Mouse (Mus musculus) urinary bladder, postnatal 4 days (tissue): ENCODE measurements around the gene Shox2.

Source experiments
- DNase-seq, 2 experiments: peaks; one replicate each; pipeline ENCODE4 v3.0.0; 2021 to 2022; ENCODE audit warnings: low spot score in 2 of 2

The Shox2 gene

GRCm38 (mm10) chr3:66981706-66982105 is at the start of gene Shox2:
Gene Shox2, minus strand, starts transcription at chr3:66981771.
- DNase-seq: no peak

GRCm38 (mm10) chr3:66996820-66997219 is 15.2 kb upstream of the Shox2 start:
- DNase-seq: no peak

GRCm38 (mm10) chr3:66986287-66986560 is 4.7 kb upstream of the Shox2 start:
- DNase-seq: no peak

GRCm38 (mm10) chr3:66985539-66986286 is 4.1 kb upstream of the Shox2 start:
- DNase-seq: peak; percentile 73 to 74

GRCm38 (mm10) chr3:66983481-66983880 is 1.9 kb upstream of the Shox2 start:
- DNase-seq: no peak

GRCm38 (mm10) chr3:66982181-66982911 is 775 bp upstream of the Shox2 start:
- DNase-seq: no peak

- DNase-seq: no peak
Measured at GRCm38 (mm10) chr3:66981101-66981661, 390 bp downstream of the Shox2 start, which contains the start of gene Rsrc1. Gene Rsrc1, plus strand, starts transcription at chr3:66981390.

GRCm38 (mm10) chr3:66980111-66980975 is 1.2 kb downstream of the Shox2 start:
- no peak for DNase-seq

GRCm38 (mm10) chr3:66979491-66979890 is 2.1 kb downstream of the Shox2 start:
- no peak for DNase-seq

- DNase-seq: no peak
Measured at GRCm38 (mm10) chr3:66978457-66979381, 2.9 kb downstream of the Shox2 start.

- no peak for DNase-seq
Measured at GRCm38 (mm10) chr3:66977811-66978456, 3.6 kb downstream of the Shox2 start.

GRCm38 (mm10) chr3:66976889-66977615 is 4.5 kb downstream of the Shox2 start:
- DNase-seq: no peak

GRCm38 (mm10) chr3:66974501-66974900 is 7.1 kb downstream of the Shox2 start:
- DNase-seq: no peak

GRCm38 (mm10) chr3:66973391-66973943 is 8.1 kb downstream of the Shox2 start:
- peak in 1 of 2 experiments; percentile 34 for DNase-seq

GRCm38 (mm10) chr3:66972191-66972950 is 9.2 kb downstream of the Shox2 start:
- DNase-seq: no peak

GRCm38 (mm10) chr3:66970661-66971331 is 10.8 kb downstream of the Shox2 start:
- no peak for DNase-seq

GRCm38 (mm10) chr3:66970261-66970660 is 11.3 kb downstream of the Shox2 start:
- no peak for DNase-seq

GRCm38 (mm10) chr3:66967508-66967907 is 14.1 kb downstream of the Shox2 start:
- DNase-seq: no peak
